Mouse (Mus musculus) mouse embryonic stem cell (cell line): ENCODE measurements around the gene Cdca7l.
"Not testable (repeated sequence)": the region's sequence is repeated elsewhere in the genome, so short reads cannot be mapped to it uniquely, and the experiment has no call there.

Experiments used
- in situ Hi-C, 2 experiments: fragments of 300-500 bp; cut with MboI; formaldehyde crosslinking; loops; 1 replicate in 1 of 2; 3 replicates in 1 of 2; pipeline ENCODE4 v1.14.3; 2019 to 2020; ENCODE audit warnings: low sequenced_read_pairs in 2 of 2, low pct_unique_long_range_greater_than_20kb in 1 of 2, mixed read lengths in 1 of 2; ENCODE audit not compliant: unreplicated experiment in 1 of 2

The Cdca7l gene

DNA sequence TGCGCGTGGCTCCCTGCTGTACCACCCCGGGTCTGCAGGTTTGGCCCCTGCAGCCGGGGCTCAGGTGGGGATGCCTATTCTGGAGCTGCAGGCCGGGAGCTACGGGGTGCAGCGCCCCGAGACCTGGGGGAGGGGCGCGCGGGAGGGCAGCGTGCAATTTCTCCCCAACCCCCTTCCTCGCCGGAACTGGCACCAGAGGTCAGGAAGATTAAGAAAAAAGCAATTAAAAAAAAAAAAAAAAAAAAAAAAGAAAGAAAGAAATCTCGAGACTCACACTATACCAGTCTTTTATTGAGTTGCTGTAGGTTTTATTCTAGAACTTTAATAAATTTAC, 40.0 kb downstream of the Cdca7l start:
- in situ Hi-C loops = loop anchor here in 1 of 2 experiments (25.0 kb wide), 1 partner anchor 468 kb away; the partner anchor contains the start of gene Sp4

- in situ Hi-C loops = loop anchor here in 1 of 2 experiments (25.0 kb wide), 1 partner anchor 467 kb away; the partner anchor contains the start of gene Sp4
Measured at GRCm38 (mm10) chr12:117844917-117845316, 40.8 kb downstream of the Cdca7l start.

GRCm38 (mm10) chr12:117848621-117849020, 44.5 kb downstream of the Cdca7l start:
- in situ Hi-C loops = loop anchor here in 1 of 2 experiments (25.0 kb wide), 1 partner anchor 464 kb away; the partner anchor contains the start of gene Sp4

DNA sequence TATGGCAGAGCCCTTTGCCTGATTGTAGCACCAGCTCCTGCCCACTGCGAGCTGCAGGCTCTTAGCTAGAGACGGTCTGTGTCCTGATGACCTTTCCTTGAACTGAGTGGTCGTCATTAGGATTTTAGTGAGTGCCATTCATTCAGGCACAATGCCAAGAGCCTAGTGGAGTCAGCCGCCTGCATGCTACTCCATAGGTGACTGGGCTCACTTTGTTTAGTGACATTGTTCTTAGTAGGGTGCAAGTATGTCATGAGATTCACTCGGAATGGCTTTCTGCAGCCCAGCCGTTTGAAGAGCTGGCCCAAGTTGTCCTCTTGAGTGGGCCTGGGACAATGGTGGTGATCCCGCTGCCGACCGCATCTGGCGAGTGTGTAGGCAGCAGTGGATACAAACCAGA, 46.4 kb downstream of the Cdca7l start:
- in situ Hi-C loops = no loop called here

DNA sequence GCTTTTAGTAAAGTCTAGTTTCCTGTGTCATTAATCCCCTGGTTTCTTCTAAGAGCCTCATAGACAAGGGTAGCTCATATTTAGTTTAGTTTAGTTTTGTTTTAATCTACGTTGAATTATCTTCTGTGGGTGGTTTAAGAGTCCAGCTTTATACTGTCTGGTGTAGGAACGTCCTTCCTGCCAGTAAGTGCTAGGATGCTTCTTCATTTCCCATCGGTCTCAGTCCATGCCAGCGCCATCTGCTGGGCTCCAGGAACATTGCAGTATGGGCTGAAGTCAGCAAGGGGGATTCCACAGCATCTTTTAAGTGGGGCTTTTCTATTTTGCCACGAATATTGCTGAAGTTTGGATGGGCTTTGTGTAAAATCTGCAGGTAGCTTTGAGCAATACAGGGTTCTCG, 49.2 kb downstream of the Cdca7l start:
- in situ Hi-C loops = no loop called here

DNA sequence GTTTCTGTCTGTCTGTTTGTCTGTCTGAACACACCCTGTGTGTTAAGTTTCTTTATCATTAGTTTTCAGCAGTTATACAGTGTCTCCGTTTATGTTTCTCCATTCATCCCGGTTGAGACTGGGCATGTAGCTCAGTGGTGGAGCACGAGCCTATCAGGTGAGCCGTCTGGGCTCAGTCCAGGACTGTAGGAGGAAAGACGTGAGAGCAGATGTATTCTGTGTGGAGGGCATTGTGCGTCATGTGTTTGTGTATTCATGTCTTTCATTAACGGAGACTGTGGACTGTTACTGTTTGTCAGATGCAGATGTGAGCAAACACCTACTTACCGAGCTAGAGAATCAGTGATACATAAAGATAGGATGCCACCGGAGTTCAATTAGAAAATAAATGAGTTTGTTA, 52.9 kb downstream of the Cdca7l start:
- in situ Hi-C loops = no loop called here

GRCm38 (mm10) chr12:117857884-117858283, 53.8 kb downstream of the Cdca7l start:
- in situ Hi-C loops = no loop called here

- in situ Hi-C loops = no loop called here
Measured at GRCm38 (mm10) chr12:117860840-117861239, 56.8 kb downstream of the Cdca7l start.

GRCm38 (mm10) chr12:117861249-117861648, 57.2 kb downstream of the Cdca7l start:
- in situ Hi-C loops = no loop called here

DNA sequence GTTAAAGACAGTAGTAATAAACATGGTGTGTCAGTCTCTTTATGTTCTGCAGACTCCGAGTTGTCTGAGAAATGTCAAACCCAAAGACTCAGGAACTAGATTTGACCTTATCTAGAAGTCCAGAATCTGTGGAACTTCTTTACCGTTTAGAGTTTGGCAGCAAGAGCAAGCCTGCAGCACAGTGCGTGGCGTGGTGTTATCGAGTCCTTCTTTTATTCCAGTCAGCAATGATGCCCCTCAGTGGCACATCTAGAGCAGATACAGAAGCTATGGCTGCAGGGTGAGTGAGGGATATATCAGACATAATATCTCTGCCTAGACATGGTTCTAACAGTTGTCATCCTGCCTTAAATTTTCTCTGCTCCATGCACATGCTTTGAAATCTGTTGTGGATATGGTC, 58.6 kb downstream of the Cdca7l start:
- in situ Hi-C loops = no loop called here

DNA sequence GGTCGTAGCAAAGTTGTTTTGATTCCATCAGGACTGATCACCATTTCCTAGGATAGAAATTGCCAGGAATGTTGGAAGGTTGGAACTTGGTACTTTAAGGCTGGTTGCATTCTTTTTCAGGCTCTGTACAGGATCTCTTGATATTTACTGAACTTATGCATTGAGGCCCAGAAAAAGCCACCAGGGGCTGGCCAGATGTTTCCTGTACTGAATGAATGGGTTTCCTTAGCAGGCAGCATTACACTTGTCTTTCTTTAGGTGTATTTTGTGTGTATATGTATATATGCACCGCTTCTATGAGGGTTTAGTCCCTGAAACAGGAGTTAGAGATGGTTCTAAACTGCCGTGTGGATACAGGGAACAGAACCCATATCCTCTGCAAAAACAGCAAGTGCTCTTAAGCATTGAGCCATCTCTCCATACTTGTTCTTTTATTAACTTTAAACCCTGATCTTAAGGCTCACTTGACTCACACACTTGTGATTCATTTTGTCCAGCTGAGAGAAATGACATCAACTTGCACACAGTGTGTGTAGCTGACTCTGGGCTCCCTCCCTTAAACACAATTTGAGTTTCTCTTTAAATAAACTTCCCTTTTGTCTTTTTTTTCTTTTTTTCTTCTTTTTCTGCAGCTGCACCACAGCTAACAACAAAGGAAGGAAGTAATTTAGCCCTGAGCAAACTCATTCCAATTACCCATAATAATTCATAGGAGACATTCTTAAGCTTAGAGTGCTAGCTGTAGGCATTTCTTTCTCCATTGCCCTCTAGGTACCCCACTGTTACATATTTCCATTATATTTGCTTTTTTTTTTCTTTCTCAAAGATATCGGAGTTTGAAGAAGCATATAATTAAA, 63.8 kb downstream of the Cdca7l start:
- in situ Hi-C loops = no loop called here

DNA sequence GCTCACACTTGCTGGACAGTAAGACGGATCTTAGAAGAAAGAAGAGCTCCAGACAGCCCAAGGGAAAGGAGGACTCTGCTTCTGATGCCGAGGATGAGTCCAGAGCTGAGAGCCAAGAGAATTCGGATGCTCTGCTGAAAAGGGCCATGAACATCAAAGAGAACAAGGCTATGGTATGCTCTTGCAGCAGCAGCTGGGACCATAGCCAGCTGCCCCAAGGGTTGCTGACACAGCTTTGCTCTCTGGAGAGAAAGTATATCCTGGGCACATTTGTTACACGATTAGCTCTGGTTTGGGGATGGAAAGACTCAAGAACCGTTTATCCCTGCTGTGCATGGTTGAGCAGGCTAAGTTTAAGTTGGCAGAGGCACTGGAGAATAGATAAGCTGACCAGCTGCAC, 68.2 kb downstream of the Cdca7l start:
- in situ Hi-C loops = no loop called here

DNA sequence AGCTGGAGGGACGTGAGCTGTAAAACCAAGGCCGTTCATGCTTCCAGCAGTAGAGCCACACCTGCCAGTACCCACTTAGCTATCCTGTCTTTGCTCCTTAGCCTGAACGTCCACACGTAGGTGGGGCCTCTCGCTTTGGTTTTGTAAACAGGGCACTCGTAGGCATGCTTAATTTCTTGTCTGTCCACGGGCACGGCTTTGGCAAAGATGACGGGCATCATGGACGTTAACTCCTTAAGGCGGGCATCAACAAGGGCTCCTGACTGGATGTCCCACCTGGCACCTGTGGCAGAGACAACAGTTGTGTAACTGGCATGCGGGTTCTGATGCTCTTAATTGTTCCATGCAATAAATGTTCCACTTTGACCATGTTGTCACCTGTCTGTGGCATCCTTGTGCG, 74.3 kb downstream of the Cdca7l start:
- in situ Hi-C loops = no loop called here

- in situ Hi-C loops = no loop called here
Measured at GRCm38 (mm10) chr12:117884627-117885026, 80.5 kb downstream of the Cdca7l start.

GRCm38 (mm10) chr12:117887422-117887821, 83.3 kb downstream of the Cdca7l start:
- in situ Hi-C loops = no loop called here

GRCm38 (mm10) chr12:117900798-117901197, 96.7 kb downstream of the Cdca7l start:
- in situ Hi-C loops = not testable (repeated sequence)

DNA sequence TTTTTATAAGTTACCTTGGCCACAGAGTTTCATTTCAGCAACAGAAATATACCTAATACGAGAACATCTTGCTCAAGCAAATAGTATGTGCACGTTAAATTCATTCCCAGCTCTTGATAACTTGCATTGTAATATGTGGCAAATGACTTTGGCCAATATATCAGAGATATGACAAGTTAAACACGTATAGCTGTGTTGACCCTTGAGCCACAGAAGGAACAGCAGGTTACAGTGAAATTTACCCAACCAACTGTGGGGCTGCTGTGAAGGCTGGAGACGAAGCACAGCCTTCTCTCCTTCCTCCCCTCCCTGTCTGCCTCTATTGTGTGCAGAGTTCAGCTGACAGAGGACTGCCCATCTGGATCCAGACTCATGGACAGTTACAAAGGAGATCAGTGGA, 97.3 kb downstream of the Cdca7l start:
- in situ Hi-C loops = not testable (repeated sequence)

GRCm38 (mm10) chr12:117903671-117904070, 99.6 kb downstream of the Cdca7l start:
- in situ Hi-C loops = no loop called here

- in situ Hi-C loops = not testable (repeated sequence)
Measured at GRCm38 (mm10) chr12:117905232-117905840, 101.2 kb downstream of the Cdca7l start.

DNA sequence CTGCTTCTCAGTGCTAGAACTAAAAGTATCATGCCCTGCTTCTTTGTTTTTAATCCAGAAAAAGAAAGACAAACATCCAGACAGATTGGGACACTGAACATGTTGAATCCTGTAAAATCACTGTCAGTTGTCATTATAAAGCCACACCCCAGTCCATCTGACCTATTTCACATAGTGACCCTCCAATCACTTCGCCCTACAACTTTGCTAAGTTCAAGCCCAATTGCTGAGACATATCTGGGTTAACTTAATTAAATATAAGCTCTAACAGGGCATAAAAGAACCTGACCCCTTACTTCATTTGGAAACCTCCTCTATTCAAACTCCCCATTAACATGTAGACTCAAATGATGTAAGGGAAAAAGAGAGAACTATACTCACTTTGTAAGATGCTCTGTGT, 107.3 kb downstream of the Cdca7l start:
- in situ Hi-C loops = no loop called here
